Mouse (Mus musculus): ENCODE measurements at regions not wholly inside any gene's neighbourhood (a gene's known extent, or its start where the extent isn't known, plus 50 kb on each side); places are given as distances from the start of the nearest gene placed in this dataset.

GRCm38 (mm10) chr12:7776335-7776734, 201.1 kb upstream of the Apob start:
- DNase-seq (ENCODE audit: extremely low read depth, low read depth, low spot score), result no peak

GRCm38 (mm10) chr12:7777220-7778055, 200.0 kb upstream of the Apob start:
- no peak for DNase-seq (ENCODE audit: extremely low read depth, low read depth, low spot score)

- DNase-seq (ENCODE audit: extremely low read depth, low read depth, low spot score), result no peak
Measured at GRCm38 (mm10) chr12:7778056-7778440, 199.4 kb upstream of the Apob start.

GRCm38 (mm10) chr12:7816616-7817015, 160.8 kb upstream of the Apob start:
- no peak for DNase-seq (ENCODE audit: extremely low read depth, low read depth, low spot score)

- DNase-seq (ENCODE audit: extremely low read depth, low read depth, low spot score), result no peak
Measured at GRCm38 (mm10) chr12:7820006-7820704, 157.3 kb upstream of the Apob start.

- no peak for DNase-seq (ENCODE audit: extremely low read depth, low read depth, low spot score)
Measured at GRCm38 (mm10) chr12:7820718-7821117, 156.7 kb upstream of the Apob start.

- DNase-seq (ENCODE audit: extremely low read depth, low read depth, low spot score), result no peak
Measured at GRCm38 (mm10) chr12:7835731-7836130, 141.7 kb upstream of the Apob start.

GRCm38 (mm10) chr12:7853876-7854275, 123.6 kb upstream of the Apob start:
- DNase-seq (ENCODE audit: extremely low read depth, low read depth, low spot score), result no peak

GRCm38 (mm10) chr12:7855683-7856082, 121.8 kb upstream of the Apob start:
- DNase-seq (ENCODE audit: extremely low read depth, low read depth, low spot score), result no peak

GRCm38 (mm10) chr12:7859533-7859932, 117.9 kb upstream of the Apob start:
- DNase-seq (ENCODE audit: extremely low read depth, low read depth, low spot score), result no peak

GRCm38 (mm10) chr12:7870004-7870403, 107.4 kb upstream of the Apob start:
- no peak for DNase-seq (ENCODE audit: extremely low read depth, low read depth, low spot score)

- DNase-seq (ENCODE audit: extremely low read depth, low read depth, low spot score), result no peak
Measured at GRCm38 (mm10) chr12:7870473-7870872, 107.0 kb upstream of the Apob start.

- no peak for DNase-seq (ENCODE audit: extremely low read depth, low read depth, low spot score)
Measured at GRCm38 (mm10) chr12:7875454-7875853, 102.0 kb upstream of the Apob start.

GRCm38 (mm10) chr12:7876302-7877063, 101.0 kb upstream of the Apob start:
- no peak for DNase-seq (ENCODE audit: extremely low read depth, low read depth, low spot score)

GRCm38 (mm10) chr12:7878761-7879160, 98.7 kb upstream of the Apob start:
- no peak for DNase-seq (ENCODE audit: extremely low read depth, low read depth, low spot score)

- no peak for DNase-seq (ENCODE audit: extremely low read depth, low read depth, low spot score)
Measured at GRCm38 (mm10) chr12:7896156-7896555, 81.3 kb upstream of the Apob start.

- no peak for DNase-seq (ENCODE audit: extremely low read depth, low read depth, low spot score)
Measured at GRCm38 (mm10) chr12:7905329-7905728, 72.1 kb upstream of the Apob start.

GRCm38 (mm10) chr12:7906831-7907230, 70.6 kb upstream of the Apob start:
- no peak for DNase-seq (ENCODE audit: extremely low read depth, low read depth, low spot score)

- DNase-seq (ENCODE audit: extremely low read depth, low read depth, low spot score), result no peak
Measured at GRCm38 (mm10) chr12:7909746-7910360, 67.6 kb upstream of the Apob start.

- no peak for DNase-seq (ENCODE audit: extremely low read depth, low read depth, low spot score)
Measured at GRCm38 (mm10) chr12:7910509-7910908, 66.9 kb upstream of the Apob start.

- no peak for DNase-seq (ENCODE audit: extremely low read depth, low read depth, low spot score)
Measured at GRCm38 (mm10) chr12:7918385-7918784, 59.1 kb upstream of the Apob start.
